Mouse (Mus musculus): ENCODE data around the gene Map1a. TPM values are rescaled to one million over a fixed set of nuclear protein-coding genes. Genes with fewer than 3 reads are reported as not detected.

Map1a gene
- polyA plus RNA-seq (2012; fragmentation: generic; extraction: Trizol): 10 to 100 TPM in 1 of 2 experiments, 1 to 10 TPM in 1; 9.6 to 20.3 TPM

DNA sequence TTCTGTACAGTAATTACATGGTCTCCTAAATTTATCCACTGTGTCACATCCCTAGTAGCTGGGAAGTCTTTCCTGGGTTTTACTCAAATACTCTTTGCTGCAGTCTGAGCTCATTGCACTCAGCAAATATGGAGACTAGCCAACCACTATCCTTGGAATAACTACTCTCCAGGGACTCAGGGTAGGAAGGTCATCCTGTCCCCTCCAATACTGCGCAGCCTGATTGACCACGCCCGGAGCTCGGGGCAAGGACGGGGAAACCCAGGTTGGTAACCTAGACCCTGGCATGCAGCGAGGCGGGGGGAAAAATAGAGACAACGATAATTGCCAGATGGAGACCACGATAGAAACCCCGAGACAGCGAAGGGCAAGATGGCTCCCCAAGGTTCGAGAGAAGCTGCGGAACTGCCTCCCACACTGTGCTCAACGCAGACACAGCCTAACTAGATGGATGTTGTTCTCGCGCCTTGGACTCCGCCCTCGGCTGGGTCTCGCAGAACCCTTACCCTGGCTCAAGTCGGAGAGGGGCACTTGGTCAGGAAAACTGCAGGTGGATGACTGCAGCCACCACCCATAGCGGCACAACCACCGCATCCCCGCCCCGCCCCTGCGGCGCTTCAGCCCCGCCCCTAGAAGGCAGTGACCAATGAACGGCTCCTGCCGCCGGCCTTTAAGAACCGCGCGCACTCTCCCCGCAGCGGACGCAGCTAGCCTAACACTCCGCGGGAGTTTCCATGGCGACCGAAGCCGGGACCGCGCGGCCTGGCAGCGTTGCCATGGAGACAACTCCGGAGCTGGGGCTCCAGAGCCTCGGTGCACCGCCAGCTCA is at the start of gene Map1a:
TSS of gene Map1a (plus strand) at position 700 of the 829 bp plus-strand sequence.

DNA sequence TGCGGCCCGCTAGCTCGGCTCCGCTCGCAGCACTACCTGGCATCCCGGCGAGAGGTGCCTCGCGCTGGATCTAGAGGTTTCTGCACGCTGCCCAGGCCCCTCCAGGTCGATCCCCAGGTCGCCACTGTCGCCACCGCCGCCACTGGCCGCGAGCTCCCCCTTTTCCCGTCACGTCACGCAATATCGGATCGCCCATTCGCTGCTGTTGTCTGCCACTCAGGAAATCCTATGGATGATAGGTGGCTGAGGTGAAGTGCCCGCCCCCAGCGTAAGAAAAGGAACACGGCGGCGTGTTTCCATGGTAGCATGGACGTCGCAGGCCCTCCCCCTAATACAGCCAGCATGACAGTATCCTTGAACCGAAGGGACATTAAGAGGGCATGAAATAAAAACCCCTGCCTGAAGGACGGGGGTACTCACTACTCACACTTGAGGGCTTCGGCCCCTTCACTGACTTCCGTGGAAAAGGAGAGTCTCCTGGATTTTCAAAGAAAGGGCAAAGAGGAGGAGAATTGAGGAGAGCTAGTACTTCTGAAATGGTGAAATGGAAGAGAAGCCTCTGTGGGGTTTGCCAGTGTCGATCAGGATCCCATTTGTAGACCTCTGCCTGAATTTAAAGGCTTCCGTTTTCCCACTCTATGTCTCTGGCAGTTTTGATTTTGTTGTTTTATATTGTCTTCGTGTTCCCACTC is 18.0 kb upstream of the Map1a start, which contains the start of gene Trp53bp1:
TSS of gene Trp53bp1 (minus strand) at position 172 of the 692 bp plus-strand sequence.

DNA sequence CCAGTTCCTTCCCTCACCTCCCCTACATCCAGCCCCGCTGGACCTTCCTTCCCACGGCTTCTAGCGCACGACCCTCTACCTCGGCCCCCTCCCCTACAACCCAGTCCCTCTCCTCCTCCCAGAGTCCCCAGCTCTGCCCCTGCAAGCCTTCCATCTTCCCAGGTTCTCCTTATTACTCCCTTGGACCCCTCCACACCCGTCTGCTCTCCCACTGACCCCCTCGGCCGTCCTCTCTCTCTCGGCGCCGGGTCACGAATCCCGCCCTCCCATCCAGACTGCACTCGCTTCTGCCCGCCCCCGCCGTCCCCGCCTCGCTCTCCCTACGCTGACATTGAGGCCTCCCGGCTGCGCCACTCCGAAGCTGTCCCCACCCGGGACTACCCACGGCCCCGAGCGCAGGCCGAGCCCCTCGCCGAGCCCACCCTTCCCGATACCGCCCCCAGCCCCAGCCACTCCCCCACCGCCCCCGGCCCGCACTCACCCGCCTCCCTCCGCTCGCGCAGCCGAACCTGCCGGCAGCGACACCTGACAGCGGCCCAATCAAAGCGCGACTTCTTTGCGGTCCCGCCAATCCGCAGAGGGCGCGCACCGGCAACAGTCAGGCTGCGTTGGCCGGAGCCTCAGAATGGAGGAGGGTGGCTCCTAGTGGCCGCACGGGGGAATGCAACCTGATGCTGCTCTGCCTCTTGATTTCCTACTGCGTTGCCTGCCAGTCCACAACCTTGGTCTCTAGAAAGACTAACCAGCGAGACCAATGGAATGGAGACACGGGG is 65.6 kb downstream of the Map1a start, which contains the start of gene Ppip5k1:
TSS of gene Ppip5k1 (minus strand) at position 577 of the 773 bp plus-strand sequence.

DNA sequence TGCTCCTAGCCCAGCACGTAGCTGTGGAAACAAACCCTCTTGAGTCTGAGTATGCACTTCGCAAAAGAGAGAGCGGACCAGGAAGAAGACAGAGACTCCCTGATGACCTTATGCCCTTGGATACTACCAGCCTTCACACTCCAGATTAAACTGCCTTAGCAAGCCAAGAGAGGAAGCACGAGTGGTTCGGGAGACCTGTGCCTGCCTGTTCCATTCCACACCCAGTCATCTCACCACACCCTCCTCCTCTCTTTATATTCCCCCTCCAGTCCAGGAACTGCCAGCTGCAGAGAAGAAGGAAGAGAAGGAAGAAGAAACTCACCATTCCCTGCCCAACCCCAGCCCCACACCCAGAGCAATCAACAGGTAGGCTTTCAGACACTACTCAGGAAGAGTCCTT is 68.1 kb downstream of the Map1a start, which contains the start of gene Ckmt1:
TSS of gene Ckmt1 (plus strand) at position 221 of the 400 bp plus-strand sequence.

Other genes starting within 250 kb of the Map1a start
- gene Tgm5, start 203.8 kb upstream of the Map1a start, polyA plus RNA-seq (2012; fragmentation: generic; extraction: Trizol): 10 to 100 TPM in 1 of 2 experiments, under 1 TPM in 1; 0.08 to 10.2 TPM
- gene Tgm7, start 179.8 kb upstream of the Map1a start, polyA plus RNA-seq (2012; fragmentation: generic; extraction: Trizol): not detected
- 1 to 10 TPM in 1 of 2 experiments, under 1 TPM in 1; 0.12 to 1.8 TPM for gene Adal, start 149.2 kb upstream of the Map1a start, polyA plus RNA-seq (2012; fragmentation: generic; extraction: Trizol)
- gene Lcmt2, start 148.9 kb upstream of the Map1a start, polyA plus RNA-seq (2012; fragmentation: generic; extraction: Trizol): 1 to 10 TPM; 1.3 to 2.5 TPM
- 10 to 100 TPM in 1 of 2 experiments, 1 to 10 TPM in 1; 3.5 to 12.2 TPM for gene Tubgcp4, start 118.9 kb upstream of the Map1a start, polyA plus RNA-seq (2012; fragmentation: generic; extraction: Trizol)
- gene Zscan29, start 118.5 kb upstream of the Map1a start, polyA plus RNA-seq (2012; fragmentation: generic; extraction: Trizol): 1 to 10 TPM in 1 of 2 experiments, under 1 TPM in 1; 0.96 to 3.4 TPM
- 10 to 100 TPM in 1 of 2 experiments, 1 to 10 TPM in 1; 1.9 to 16.1 TPM for gene Trp53bp1, start 18.2 kb upstream of the Map1a start, polyA plus RNA-seq (2012; fragmentation: generic; extraction: Trizol)
- gene Ppip5k1, start 65.8 kb downstream of the Map1a start, polyA plus RNA-seq (2012; fragmentation: generic; extraction: Trizol): 1 to 10 TPM; 1.7 to 5.2 TPM
- gene Ckmt1, start 68.1 kb downstream of the Map1a start, polyA plus RNA-seq (2012; fragmentation: generic; extraction: Trizol): under 1 TPM; 0.33 to 0.79 TPM
- not detected for gene Strc, start 97.6 kb downstream of the Map1a start, polyA plus RNA-seq (2012; fragmentation: generic; extraction: Trizol)
- 100 to 1,000 TPM in 1 of 2 experiments, 10 to 100 TPM in 1; 29.7 to 200 TPM for gene Pdia3, start 124.2 kb downstream of the Map1a start, polyA plus RNA-seq (2012; fragmentation: generic; extraction: Trizol)
- gene Catsper2, start 124.2 kb downstream of the Map1a start, polyA plus RNA-seq (2012; fragmentation: generic; extraction: Trizol): 1 to 10 TPM in 1 of 2 experiments, under 1 TPM in 1; 0.56 to 2.3 TPM
- gene Ell3, start 154.7 kb downstream of the Map1a start, polyA plus RNA-seq (2012; fragmentation: generic; extraction: Trizol): under 1 TPM in 1 of 2 experiments, not detected in 1; 0.14 TPM
- gene Serf2, start 159.6 kb downstream of the Map1a start, polyA plus RNA-seq (2012; fragmentation: generic; extraction: Trizol): 1,000 to 10,000 TPM in 1 of 2 experiments, 100 to 1,000 TPM in 1; 627 to 1,090 TPM
- 10 to 100 TPM; 12.1 to 14.8 TPM for gene Hypk, start 163.7 kb downstream of the Map1a start, polyA plus RNA-seq (2012; fragmentation: generic; extraction: Trizol)
- gene Serinc4, start 167.2 kb downstream of the Map1a start, polyA plus RNA-seq (2012; fragmentation: generic; extraction: Trizol): under 1 TPM in 1 of 2 experiments, not detected in 1; 0.55 TPM
- 10 to 100 TPM in 1 of 2 experiments, 1 to 10 TPM in 1; 1.0 to 11.0 TPM for gene Mfap1b, start 184.5 kb downstream of the Map1a start, polyA plus RNA-seq (2012; fragmentation: generic; extraction: Trizol)
- gene Mfap1a, start 217.1 kb downstream of the Map1a start, polyA plus RNA-seq (2012; fragmentation: generic; extraction: Trizol): 1 to 10 TPM in 1 of 2 experiments, under 1 TPM in 1; 0.75 to 9.4 TPM
- 1 to 10 TPM in 1 of 2 experiments, under 1 TPM in 1; 0.37 to 1.7 TPM for gene Wdr76, start 217.1 kb downstream of the Map1a start, polyA plus RNA-seq (2012; fragmentation: generic; extraction: Trizol)

Data from C3H10T1/2 (cell line).